ENCODE assay signal across 30 mouse cellular contexts in genomic region chr15:101367497-101367896, GRCm38 (mm10). TPM values are rescaled to one million over a fixed set of nuclear protein-coding genes. Genes with fewer than 3 reads are reported as not detected.
DNase-seq lines count a peak whose midpoint lies in the region; ATAC-seq and TF ChIP-seq lines count a peak whose summit lies in the region.
"Had no signal": no experiment of that assay in that cellular context is flagged by ENCODE, and none has a peak within 500 bp of the region (broad histone marks: within the 10 kb centered on the region; RNA-seq: fewer than 3 reads in every experiment).

No protein-coding gene starts in this region.

- no peak for ATAC-seq in cerebellum, adult (ENCODE audit: insufficient number of reproducible peaks, low FRiP score, low TSS enrichment)
- ATAC-seq: forebrain, postnatal 0 days; hindbrain, postnatal 0 days; intestine, embryonic 15.5 days had no signal

- H3K27me3 ChIP-seq in spleen, adult 2 months (ENCODE audit: control insufficient read depth, insufficient read depth, low read length): no peaks in the 10 kb centered on the region
- no peaks in the 10 kb centered on the region for H3K27me3 ChIP-seq in myocyte (ENCODE audit: control insufficient read depth, insufficient read depth, insufficient read length)
- H3K27me3 ChIP-seq: hindbrain, embryonic 12.5 days; intestine, embryonic 15.5 days; Patski had no signal

- no peak for TF ChIP-seq POLR2A in spleen, adult 2 months (IDR thresholded peaks at IDR 0.05; ENCODE audit: low read depth, low read length)
- TF ChIP-seq POLR2A in myocyte (IDR thresholded peaks at IDR 0.05; ENCODE audit: insufficient read length, low read depth): no peak

- peaks cover 3% of the 10 kb centered on the region; the same call in 1 of the 2 replicates for H3K4me1 ChIP-seq in spleen, adult 2 months (ENCODE audit: control insufficient read depth, insufficient read depth, insufficient read length)
- H3K4me1 ChIP-seq: forebrain, embryonic 12.5 days; hindbrain, embryonic 12.5 days had no signal

- no peaks in the 10 kb centered on the region for H3K36me3 ChIP-seq in spleen, adult 2 months (ENCODE audit: control insufficient read depth, insufficient read depth, low read length)
- no peaks in the 10 kb centered on the region for H3K36me3 ChIP-seq in myocyte (ENCODE audit: control insufficient read depth, insufficient read depth)
- H3K36me3 ChIP-seq: forebrain, embryonic 12.5 days; G1E; hindbrain, embryonic 12.5 days; intestine, embryonic 15.5 days had no signal

- WGBS in spleen, adult 2 months: 53% methylated on average over 8 of the region's 8 CpGs

- peak overlapping the region; percentile 8; the same call in 1 of the 2 replicates for H3K27ac ChIP-seq in spleen, adult 2 months (ENCODE audit: insufficient read depth, low read length)
- H3K27ac ChIP-seq: forebrain, embryonic 12.5 days; hindbrain, embryonic 12.5 days; hindbrain, postnatal 0 days; intestine, embryonic 15.5 days; liver, embryonic 14.5 days had no signal

- no peak overlapping the region for H3K4me3 ChIP-seq in spleen, adult 2 months (ENCODE audit: extremely low read depth, insufficient read depth, insufficient read length)
- no peak overlapping the region for H3K4me3 ChIP-seq in myocyte
- H3K4me3 ChIP-seq: erythroblast, embryonic 14.5 days; forebrain, embryonic 12.5 days; hindbrain, embryonic 12.5 days; intestine, embryonic 15.5 days had no signal

- H3K4me2 ChIP-seq in myocyte (ENCODE audit: low read depth): peak overlapping the region; percentile 70
- H3K4me2 ChIP-seq: forebrain, embryonic 12.5 days; heart, embryonic 11.5 days; hindbrain, embryonic 12.5 days; intestine, embryonic 15.5 days; lung, embryonic 14.5 days; midbrain, embryonic 11.5 days had no signal

- no peak for TF ChIP-seq CTCF in spleen, adult 2 months (IDR thresholded peaks at IDR 0.05; ENCODE audit: extremely low read depth, insufficient read depth, insufficient read length, insufficient replicate concordance)

- no peaks in the 10 kb centered on the region for H3K79me2 ChIP-seq in myocyte (ENCODE audit: control insufficient read depth, insufficient read depth)

- intact Hi-C loops in heart, postnatal 25 days (cut with DNase I): no loop called here

- DNase-seq in heart, adult 11 months: peak; percentile 91
- DNase-seq in heart, postnatal 25 days (ENCODE audit: low spot score): no peak
- DNase-seq in spleen, adult 2 months (ENCODE audit: low read depth in 1 of 2, low spot score in 2 of 2): no peak
- DNase-seq in spleen, postnatal 4 days (ENCODE audit: low spot score in 2 of 2): no peak
- DNase-seq in thymus, adult 18-20 months: no peak
- DNase-seq: adrenal gland, postnatal 10 days; cerebellum, adult 11-12 months; cerebellum, adult 9-11 months; forebrain, postnatal 0 days; gastrocnemius, postnatal 10 days; heart, postnatal 14 days; kidney, adult 9 months; kidney, postnatal 10 days; liver; lung, embryonic 14.5 days; thymus, postnatal 4 days had no signal

- no peak overlapping the region for H3ac ChIP-seq in myocyte (ENCODE audit: control insufficient read depth, insufficient read length)

TF ChIP-seq in myocyte, 11 proteins besides CTCF, POLR2A, EP300 and RAD21:
- TF ChIP-seq MYOG (IDR thresholded peaks at IDR 0.05; ENCODE audit: control insufficient read depth in 1 of 3, insufficient read depth in 1 of 3, insufficient read length in 2 of 3, low read depth in 2 of 3) (no peak), TCF3 (IDR thresholded peaks at IDR 0.05; ENCODE audit: insufficient read length, low read depth) (no peak), SRF (IDR thresholded peaks at IDR 0.05; ENCODE audit: control insufficient read depth, insufficient read length, low read depth) (no peak), CEBPB (IDR thresholded peaks at IDR 0.05; ENCODE audit: insufficient read depth, poor library complexity, severe bottlenecking) (no peak), POLR2AphosphoS2 (IDR thresholded peaks at IDR 0.05; ENCODE audit: insufficient read length, low read depth) (no peak), TCF12 (IDR thresholded peaks at IDR 0.05; ENCODE audit: insufficient read depth, poor library complexity, severe bottlenecking) (no peak), E2F4 (IDR thresholded peaks at IDR 0.05; ENCODE audit: insufficient read depth) (no peak), USF1 (IDR thresholded peaks at IDR 0.05; ENCODE audit: low read depth) (no peak), MYOD1 (IDR thresholded peaks at IDR 0.05; ENCODE audit: control insufficient read depth in 1 of 3, insufficient read length in 2 of 3, low read depth in 2 of 3) (no peak), MAX (IDR thresholded peaks at IDR 0.05; ENCODE audit: low read depth) (no peak), REST (IDR thresholded peaks at IDR 0.05; ENCODE audit: insufficient read depth, insufficient read length) (no peak)

RNA-seq across cellular contexts. Expression of gene Krt80, which starts 2.5 kb away (rescaled TPM):
- 1 to 10 TPM; 2.0 to 2.2 TPM for total RNA-seq in heart, postnatal 25 days (2021)
- polyA plus RNA-seq in spleen, adult 2 months (2012; rRNA removed): 9.9 and 13.6 TPM in 2 replicates
- 7.7 TPM for polyA plus RNA-seq in myocyte (2012; fragmentation: generic; extraction: Trizol)
- polyA plus RNA-seq: erythroblast, embryonic 14.5 days; forebrain, embryonic 12.5 days; G1E; limb, embryonic 11.5 days; midbrain, embryonic 11.5 days had no signal

RNA-seq across cellular contexts. Expression of gene Krt7, which starts 43.3 kb away (rescaled TPM):
- 1 to 10 TPM; 4.2 to 5.9 TPM for total RNA-seq in heart, postnatal 25 days (2021)
- 0.86 and 1.7 TPM in 2 replicates for polyA plus RNA-seq in spleen, adult 2 months (2012; rRNA removed)
- 0.04 TPM for polyA plus RNA-seq in myocyte (2012; fragmentation: generic; extraction: Trizol)
- total RNA-seq: left cerebral cortex, adult 18-20 months had no signal
- polyA plus RNA-seq: erythroblast, embryonic 14.5 days had no signal
